Mouse (Mus musculus): ENCODE results near the gene Foxf2.

DNA sequence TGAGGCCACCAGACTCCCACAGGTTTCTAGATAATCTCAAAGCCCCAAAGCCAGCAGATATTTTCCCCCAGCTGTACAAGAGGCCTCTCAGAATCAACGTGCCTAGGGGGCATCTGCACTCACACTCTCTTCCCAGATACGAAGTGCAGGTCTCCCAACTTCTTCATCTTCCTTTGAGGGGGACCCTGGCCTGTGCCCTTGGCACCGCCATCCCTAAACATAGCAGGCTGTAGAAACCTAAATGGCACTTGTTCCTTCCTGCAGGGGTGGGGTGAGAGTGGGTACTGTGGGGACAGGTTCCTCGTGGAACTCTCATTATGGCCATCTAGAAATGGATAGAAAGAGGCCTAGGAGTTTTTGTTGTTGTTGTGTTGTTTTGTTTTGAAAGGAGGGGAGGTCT is 4.7 kb upstream of the Foxf2 start:
- TF ChIP-seq ZC3H11A (IDR thresholded peaks at IDR 0.05; ENCODE audit: borderline replicate concordance, low read depth, low read length) (no peak), ZNF384 (IDR thresholded peaks at IDR 0.05; ENCODE audit: low read depth, low read length) (no peak), CHD2 (IDR thresholded peaks at IDR 0.05; ENCODE audit: low read depth, low read length) (no peak), HCFC1 (IDR thresholded peaks at IDR 0.05; ENCODE audit: borderline replicate concordance, insufficient read depth, low read length) (no peak)
